Mouse (Mus musculus) CH12.LX (cell line): ENCODE results near the gene Sbk3.

Experiments
- CTCF ChIP-seq, 2 experiments: IDR thresholded peaks in 1 of 2; conservative IDR thresholded peaks in 1 of 2; 2 replicates each; pipeline ENCODE4 v1.5.1; 2011 to 2012; ENCODE audit warnings: low read depth in 2 of 2, low read length in 2 of 2, improper control_type of control experiment in 1 of 2, inconsistent platforms in 1 of 2, mild to moderate bottlenecking in 1 of 2, moderate library complexity in 1 of 2
- E2F4 ChIP-seq: IDR thresholded peaks from 2 replicates; pipeline ENCODE4 v1.6.1; 2011; ENCODE audit warnings: low read depth, low read length, improper control_type of control experiment; ENCODE audit not compliant: insufficient replicate concordance
- ELF1 ChIP-seq: IDR thresholded peaks from 2 replicates; pipeline ENCODE4 v1.6.1; 2014; ENCODE audit warnings: low read depth, mild to moderate bottlenecking, inconsistent platforms, low read length, improper control_type of control experiment
- EP300 ChIP-seq: IDR thresholded peaks from 2 replicates; pipeline ENCODE4 v1.6.1; 2011; ENCODE audit warnings: low read length, improper control_type of control experiment
- ETS1 ChIP-seq: conservative IDR thresholded peaks from 2 replicates; pipeline ENCODE4 v1.6.1; 2012; ENCODE audit warnings: low read depth, mild to moderate bottlenecking, inconsistent platforms, low read length, improper control_type of control experiment, moderate library complexity
- JUND ChIP-seq: conservative IDR thresholded peaks from 2 replicates; pipeline ENCODE4 v1.6.1; 2011; ENCODE audit warnings: low read depth, low read length, improper control_type of control experiment
- MAX ChIP-seq: IDR thresholded peaks from 2 replicates; pipeline ENCODE4 v1.6.1; 2011; ENCODE audit warnings: low read length, improper control_type of control experiment
- MAZ ChIP-seq: IDR thresholded peaks from 2 replicates; pipeline ENCODE4 v1.6.1; 2012; ENCODE audit warnings: low read depth, mild to moderate bottlenecking, inconsistent platforms, low read length, improper control_type of control experiment, moderate library complexity
- POLR2A ChIP-seq: IDR thresholded peaks from 2 replicates; pipeline ENCODE4 v1.6.1; 2011; ENCODE audit warnings: low read depth, mild to moderate bottlenecking, improper control_type of control experiment, low read length
- POLR2AphosphoS2 ChIP-seq: IDR thresholded peaks from 2 replicates; pipeline ENCODE4 v1.6.1; 2011; ENCODE audit warnings: low read depth, low read length, improper control_type of control experiment
- SIN3A ChIP-seq: IDR thresholded peaks from 2 replicates; pipeline ENCODE4 v1.6.1; 2012; ENCODE audit warnings: low read length, improper control_type of control experiment, inconsistent platforms
- TBP ChIP-seq: conservative IDR thresholded peaks from 2 replicates; pipeline ENCODE4 v1.6.1; 2011; ENCODE audit warnings: low read depth, low read length, improper control_type of control experiment
- USF1 ChIP-seq: IDR thresholded peaks from 2 replicates; pipeline ENCODE4 v1.6.1; 2014; ENCODE audit warnings: low read depth, mild to moderate bottlenecking, inconsistent platforms, low read length, improper control_type of control experiment
- ZNF384 ChIP-seq: IDR thresholded peaks from 2 replicates; pipeline ENCODE4 v1.6.1; 2012; ENCODE audit warnings: low read depth, low read length, improper control_type of control experiment, inconsistent platforms

GRCm38 (mm10) chr7:5020685-5021084, 49.7 kb upstream of the Sbk3 start:
- TF ChIP-seq CTCF (conservative IDR thresholded peaks at IDR 0.05 in 1 of 2, IDR thresholded peaks at IDR 0.05 in 1 of 2; ENCODE audit: low read depth in 2 of 2, low read length in 2 of 2) = no peak
- TF ChIP-seq EP300 = no peak
- TF ChIP-seq ZNF384 = no peak
- TF ChIP-seq POLR2A = no peak
- 0 out of 2 replicates have a peak, but pooled peaks have one; percentile 5 for TF ChIP-seq MAZ
- TF ChIP-seq JUND = no peak
- TF ChIP-seq E2F4 = no peak
- no peak for TF ChIP-seq ELF1
- no peak for TF ChIP-seq ETS1
- TF ChIP-seq SIN3A = no peak
- no peak for TF ChIP-seq POLR2AphosphoS2
- TF ChIP-seq TBP = no peak
- TF ChIP-seq USF1 = no peak
- peak; percentile 8; the same call in 1 of the 2 replicates for TF ChIP-seq MAX
